Mouse (Mus musculus): Measurements from ENCODE around the gene G6pc3. TPM values are rescaled to one million over a fixed set of nuclear protein-coding genes. Genes with fewer than 3 reads are reported as not detected.
A peak's percentile ranks its signal among the peaks of the same experiment; 100 is the strongest.

Gene G6pc3
- polyA plus RNA-seq, 1 experiment: not detected

DNA sequence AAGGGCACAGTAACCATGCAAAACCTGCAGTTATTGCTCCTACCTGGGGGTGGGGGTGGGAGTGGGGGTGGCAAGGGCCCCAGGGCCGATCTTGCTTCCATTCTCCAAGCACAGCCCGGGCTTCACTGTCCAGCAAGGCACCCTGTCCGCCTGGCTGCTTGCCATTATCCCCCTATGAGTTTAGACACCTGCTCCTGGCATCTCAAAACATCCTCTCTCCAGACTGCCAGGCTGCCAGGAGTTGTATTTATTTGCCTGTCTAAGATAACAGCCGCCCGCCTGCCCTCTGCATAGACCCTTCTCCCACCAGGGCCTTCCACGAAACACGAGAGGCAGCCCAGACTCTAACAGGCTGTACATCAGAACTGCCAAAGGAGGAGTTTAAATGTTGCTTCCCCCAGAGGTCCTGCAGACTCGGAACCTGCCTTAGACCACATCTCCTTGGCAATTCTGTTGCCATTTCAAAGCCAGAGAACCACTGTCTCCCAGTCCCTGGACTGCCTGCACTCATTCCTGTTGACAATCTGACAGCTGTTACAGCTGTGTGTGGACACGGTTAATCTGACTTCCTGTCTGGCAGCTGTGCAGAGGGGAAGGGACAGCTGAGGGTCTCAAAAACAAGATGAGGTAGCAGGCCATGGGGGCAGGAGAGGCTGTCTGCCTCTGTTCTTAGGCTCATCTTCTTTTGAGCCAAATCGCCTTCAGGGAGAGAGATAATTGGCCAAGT is 25.2 kb downstream of the G6pc3 start:
- 33% methylated on average over 10 of the region's 10 CpGs for WGBS
- Histone ChIP-seq H3K4me1 (ENCODE audit: control insufficient read depth, insufficient read depth, low read length) (peaks cover 75% of the 10 kb centered on the region), H3K4me3 (ENCODE audit: insufficient read depth, low read depth, low read length) (peak overlapping the region; percentile 4; the same call in 1 of the 2 replicates), H3K27ac (ENCODE audit: insufficient read depth, low read depth, low read length) (0 out of 2 replicates have a peak overlapping the region, but pooled peaks have one; percentile 2)
- TF ChIP-seq CTCF (IDR thresholded peaks at IDR 0.05; ENCODE audit: insufficient read depth, low read depth, low read length): no peak
- TF ChIP-seq POLR2A (IDR thresholded peaks at IDR 0.05; ENCODE audit: insufficient read depth, low read depth, low read length): no peak

DNA sequence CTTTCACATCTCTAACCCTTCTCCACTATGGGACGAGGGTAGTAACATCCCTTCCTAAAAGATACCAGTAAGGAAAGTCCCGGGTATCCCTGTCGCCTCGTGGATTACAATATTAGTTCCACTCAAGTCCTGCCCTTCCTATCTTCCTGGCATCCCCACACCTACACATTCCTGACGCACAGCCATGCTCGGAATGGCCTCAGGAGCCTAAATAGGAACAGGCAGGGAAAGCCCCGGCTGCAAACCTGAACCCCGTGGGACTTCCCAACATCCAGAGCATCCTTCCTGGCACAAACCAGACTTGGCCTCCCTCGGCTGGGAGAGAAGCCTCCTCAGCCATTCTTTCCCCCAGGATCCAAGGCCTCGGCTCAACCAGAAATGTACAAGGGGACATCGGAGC is 26.1 kb downstream of the G6pc3 start:
- H3K4me1 ChIP-seq (ENCODE audit: control insufficient read depth, insufficient read depth, low read length): peaks cover 77% of the 10 kb centered on the region
- H3K4me3 ChIP-seq (ENCODE audit: insufficient read depth, low read depth, low read length): peak overlapping the region; percentile 52
- H3K27ac ChIP-seq (ENCODE audit: insufficient read depth, low read depth, low read length): peak overlapping the region; percentile 87
- no peak for TF ChIP-seq CTCF (IDR thresholded peaks at IDR 0.05; ENCODE audit: insufficient read depth, low read depth, low read length)
- TF ChIP-seq POLR2A (IDR thresholded peaks at IDR 0.05; ENCODE audit: insufficient read depth, low read depth, low read length): no peak
- WGBS: 26% methylated on average over 11 of the region's 11 CpGs

DNA sequence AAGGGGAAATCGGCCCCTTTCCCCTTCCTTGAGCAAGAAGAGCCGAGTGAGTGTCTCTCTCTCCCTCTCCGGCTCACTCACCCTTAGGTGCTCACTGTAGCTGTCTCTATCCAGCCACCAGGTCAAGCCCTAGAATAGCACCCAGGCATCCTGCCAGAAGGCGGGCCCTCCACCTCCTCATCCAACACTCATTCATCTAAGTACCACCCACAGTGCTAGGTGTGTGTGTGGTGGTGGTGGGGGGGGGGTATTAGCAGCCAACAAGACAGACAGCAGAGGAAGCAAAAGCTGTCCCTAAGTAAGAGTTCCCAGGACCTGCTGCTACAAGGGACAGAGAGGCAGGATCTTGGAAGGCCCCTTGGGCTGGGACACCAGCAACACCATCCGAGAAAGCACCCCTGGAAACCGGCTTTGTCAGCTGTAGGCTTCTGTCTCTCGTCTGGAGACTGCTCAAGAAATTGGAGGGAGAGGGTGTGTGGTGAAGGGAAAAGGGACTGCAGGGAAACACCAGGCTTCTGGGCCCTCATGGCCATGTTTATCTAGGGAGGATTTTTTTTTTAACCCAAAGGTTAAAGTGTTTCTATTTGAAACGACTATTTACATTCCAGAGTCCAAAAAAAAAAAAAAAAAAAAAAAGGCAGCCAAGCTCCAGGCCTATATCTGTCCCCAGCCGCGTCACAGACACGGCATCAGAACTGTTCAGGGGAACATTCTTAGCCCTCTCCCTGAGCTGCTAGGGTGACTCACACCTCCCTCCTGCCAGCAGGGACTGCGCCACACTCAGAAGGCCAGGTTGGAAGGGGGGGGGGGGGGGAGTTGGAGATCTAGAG is 26.9 kb downstream of the G6pc3 start:
- Histone ChIP-seq H3K27ac (ENCODE audit: insufficient read depth, low read depth, low read length) (peak overlapping the region; percentile 92), H3K4me3 (ENCODE audit: insufficient read depth, low read depth, low read length) (peak overlapping the region; percentile 52), H3K4me1 (ENCODE audit: control insufficient read depth, insufficient read depth, low read length) (peaks cover 78% of the 10 kb centered on the region)
- TF ChIP-seq POLR2A (IDR thresholded peaks at IDR 0.05; ENCODE audit: insufficient read depth, low read depth, low read length) (no peak), CTCF (IDR thresholded peaks at IDR 0.05; ENCODE audit: insufficient read depth, low read depth, low read length) (no peak)
- 11% methylated on average over 12 of the region's 12 CpGs for WGBS

DNA sequence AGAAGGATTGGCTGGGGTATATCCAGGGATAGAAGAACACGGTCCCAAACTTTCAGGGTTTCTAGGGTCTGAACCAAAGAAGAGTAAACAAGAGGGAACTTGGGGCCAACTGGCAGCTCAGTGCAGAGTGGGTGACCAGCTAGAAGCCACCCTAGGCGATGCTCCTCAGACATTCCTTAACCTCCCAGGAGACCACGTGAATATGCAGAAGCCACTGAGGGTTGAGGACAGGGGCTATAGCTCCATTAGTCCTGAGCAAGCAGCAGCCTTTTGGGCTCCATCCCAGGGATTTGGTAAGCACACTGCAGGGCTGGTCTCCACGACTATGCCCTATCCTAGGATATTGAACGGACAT is 27.4 kb downstream of the G6pc3 start:
- TF ChIP-seq CTCF (IDR thresholded peaks at IDR 0.05; ENCODE audit: insufficient read depth, low read depth, low read length) (no peak), POLR2A (IDR thresholded peaks at IDR 0.05; ENCODE audit: insufficient read depth, low read depth, low read length) (no peak)
- Histone ChIP-seq H3K4me1 (ENCODE audit: control insufficient read depth, insufficient read depth, low read length) (peaks cover 78% of the 10 kb centered on the region), H3K4me3 (ENCODE audit: insufficient read depth, low read depth, low read length) (peak overlapping the region; percentile 52), H3K27ac (ENCODE audit: insufficient read depth, low read depth, low read length) (peak overlapping the region; percentile 92)
- WGBS: 13% methylated on average over 5 of the region's 5 CpGs

DNA sequence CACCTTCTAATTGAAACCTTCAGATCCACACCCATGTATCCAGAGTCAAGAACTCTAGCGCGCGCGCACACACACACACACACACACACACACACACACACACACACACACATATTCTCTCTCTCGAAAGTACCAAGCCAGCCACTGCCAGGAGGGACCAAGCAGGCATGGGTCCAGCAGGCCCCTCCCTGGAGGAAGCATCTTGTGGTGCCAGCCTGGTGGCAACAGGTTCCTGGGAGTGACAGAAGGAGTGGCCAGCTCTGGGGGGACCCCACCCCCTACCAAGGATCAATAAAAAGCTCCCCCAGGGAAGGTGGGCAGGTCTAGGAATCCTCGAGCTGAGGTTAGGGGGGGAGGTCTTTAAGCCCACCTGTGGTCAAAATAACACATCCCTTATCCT is 28.0 kb downstream of the G6pc3 start:
- Histone ChIP-seq H3K27ac (ENCODE audit: insufficient read depth, low read depth, low read length) (peak overlapping the region; percentile 92), H3K4me1 (ENCODE audit: control insufficient read depth, insufficient read depth, low read length) (peaks cover 79% of the 10 kb centered on the region), H3K4me3 (ENCODE audit: insufficient read depth, low read depth, low read length) (peak overlapping the region; percentile 52)
- no peak for TF ChIP-seq POLR2A (IDR thresholded peaks at IDR 0.05; ENCODE audit: insufficient read depth, low read depth, low read length)
- WGBS: 8% methylated on average over 6 of the region's 6 CpGs

DNA sequence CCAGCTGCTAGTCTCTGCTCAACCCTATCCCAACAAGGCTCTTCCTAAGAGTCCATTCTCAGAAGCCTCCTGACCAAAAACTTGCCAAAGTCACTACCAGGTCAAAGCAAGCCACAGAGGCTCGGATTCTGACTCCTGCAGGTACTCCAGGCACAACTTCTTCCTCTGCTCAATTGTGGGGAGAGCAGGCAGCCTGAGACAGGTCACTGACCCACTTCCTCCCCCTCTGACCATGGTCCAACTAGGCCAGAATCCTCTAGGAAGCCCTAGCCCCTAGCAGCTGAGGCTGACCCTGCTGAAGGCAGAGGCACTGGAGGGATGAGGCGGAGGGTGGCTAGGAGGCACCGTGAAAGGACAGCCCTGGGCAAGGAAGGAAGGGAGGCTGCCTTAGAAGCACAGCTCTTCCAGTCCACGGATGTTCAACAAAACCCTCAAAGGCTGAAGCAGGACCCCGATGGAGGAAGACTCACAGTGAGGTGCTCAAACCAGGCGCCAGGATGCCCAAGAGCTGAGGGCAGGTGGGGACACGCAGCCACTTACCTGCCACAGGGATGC is 28.5 kb downstream of the G6pc3 start:
- Histone ChIP-seq H3K4me1 (ENCODE audit: control insufficient read depth, insufficient read depth, low read length) (peaks cover 84% of the 10 kb centered on the region), H3K4me3 (ENCODE audit: insufficient read depth, low read depth, low read length) (peak overlapping the region; percentile 52), H3K27ac (ENCODE audit: insufficient read depth, low read depth, low read length) (peak overlapping the region; percentile 92)
- WGBS: 30% methylated on average over 7 of the region's 7 CpGs
- no peak for TF ChIP-seq CTCF (IDR thresholded peaks at IDR 0.05; ENCODE audit: insufficient read depth, low read depth, low read length)
- no peak for TF ChIP-seq POLR2A (IDR thresholded peaks at IDR 0.05; ENCODE audit: insufficient read depth, low read depth, low read length)

DNA sequence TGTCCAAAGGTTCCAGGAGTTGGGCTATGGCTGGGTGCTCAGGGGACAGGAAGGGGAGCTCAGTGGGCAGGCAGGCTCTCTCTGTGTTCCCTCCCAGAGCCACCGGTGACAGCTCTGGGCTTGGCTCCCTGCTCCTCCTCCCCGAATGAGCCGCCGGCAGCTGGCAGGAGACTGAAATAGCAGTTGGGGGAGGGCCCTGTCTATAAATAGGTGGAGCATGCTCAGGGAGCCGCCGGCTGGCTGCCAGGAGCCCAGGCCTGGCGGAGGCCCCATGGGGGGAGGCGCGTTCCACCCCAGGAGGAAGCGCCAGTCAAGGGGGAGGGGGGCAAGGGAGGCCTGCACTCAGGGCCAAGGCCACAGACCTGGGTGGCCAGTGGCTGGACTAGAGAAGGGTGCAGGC is 29.4 kb downstream of the G6pc3 start:
- Histone ChIP-seq H3K4me1 (ENCODE audit: control insufficient read depth, insufficient read depth, low read length) (peaks cover 87% of the 10 kb centered on the region), H3K27ac (ENCODE audit: insufficient read depth, low read depth, low read length) (peak overlapping the region; percentile 94), H3K4me3 (ENCODE audit: insufficient read depth, low read depth, low read length) (peak overlapping the region; percentile 52)
- 0% methylated on average over 10 of the region's 10 CpGs for WGBS
- TF ChIP-seq POLR2A (IDR thresholded peaks at IDR 0.05; ENCODE audit: insufficient read depth, low read depth, low read length) (peak; percentile 86), CTCF (IDR thresholded peaks at IDR 0.05; ENCODE audit: insufficient read depth, low read depth, low read length) (no peak)

DNA sequence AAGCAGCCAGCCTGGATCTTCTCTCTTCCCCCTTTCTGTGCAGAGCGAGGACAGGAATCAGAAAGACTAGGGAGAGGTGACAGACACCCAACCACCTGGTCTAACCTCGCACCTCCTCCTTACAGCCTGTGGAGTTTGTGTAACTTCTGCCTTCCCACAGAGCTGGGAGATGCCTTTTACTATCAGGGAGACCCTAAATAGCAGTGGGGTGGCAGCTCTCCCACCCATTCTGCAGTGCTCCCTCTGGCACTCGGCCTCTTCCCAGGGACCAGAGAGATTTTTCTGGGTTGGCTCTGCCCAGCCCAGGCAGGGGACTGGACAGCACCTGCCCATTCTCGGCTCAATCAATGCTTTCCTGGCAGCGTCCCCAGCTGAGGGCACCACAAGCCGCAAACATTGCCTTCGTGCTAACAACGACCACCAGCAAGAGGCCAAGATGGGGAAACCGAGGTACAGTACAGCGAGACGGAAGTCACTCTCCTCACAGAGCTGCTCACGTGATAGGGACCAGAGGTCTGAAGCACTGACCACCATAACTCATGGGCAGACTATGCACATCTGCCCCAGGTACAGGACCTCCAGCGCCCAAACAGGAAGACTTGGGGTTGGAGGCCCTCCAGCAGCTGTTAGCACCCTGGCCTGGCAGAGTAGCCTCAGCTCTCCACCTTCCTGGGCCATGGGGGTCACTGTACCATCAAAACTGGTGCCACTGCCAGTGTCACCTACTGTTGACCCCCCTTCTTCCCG is 30.0 kb downstream of the G6pc3 start:
- peaks cover 86% of the 10 kb centered on the region for H3K4me1 ChIP-seq (ENCODE audit: control insufficient read depth, insufficient read depth, low read length)
- TF ChIP-seq POLR2A (IDR thresholded peaks at IDR 0.05; ENCODE audit: insufficient read depth, low read depth, low read length) (no peak), CTCF (IDR thresholded peaks at IDR 0.05; ENCODE audit: insufficient read depth, low read depth, low read length) (no peak)
- WGBS: 37% methylated on average over 14 of the region's 14 CpGs
- peak overlapping the region; percentile 30 for H3K4me3 ChIP-seq (ENCODE audit: insufficient read depth, low read depth, low read length)
- peak overlapping the region; percentile 94 for H3K27ac ChIP-seq (ENCODE audit: insufficient read depth, low read depth, low read length)
